Mouse (Mus musculus): ENCODE results near the gene Mrto4. TPM values are rescaled to one million over a fixed set of nuclear protein-coding genes. Genes with fewer than 3 reads are reported as not detected.
"Not testable (repeated sequence)": the region's sequence is repeated elsewhere in the genome, so short reads cannot be mapped to it uniquely, and the experiment has no call there.

Mrto4 gene
- 10 to 100 TPM; 13.5 to 41.1 (median 27.0) TPM for total RNA-seq (2018; cell fraction: chromatin; rRNA removed)
- 10 to 100 TPM; 17.3 to 28.5 (median 24.7) TPM for total RNA-seq (2018; cell fraction: cytosol; rRNA removed)
- total RNA-seq (2018; cell fraction: nucleus; rRNA removed): 10 to 100 TPM; 12.1 to 51.7 (median 21.6) TPM
- 20.9 to 65.1 TPM (median 23.6 TPM) in 3 replicates for polyA plus RNA-seq (2018)

DNA sequence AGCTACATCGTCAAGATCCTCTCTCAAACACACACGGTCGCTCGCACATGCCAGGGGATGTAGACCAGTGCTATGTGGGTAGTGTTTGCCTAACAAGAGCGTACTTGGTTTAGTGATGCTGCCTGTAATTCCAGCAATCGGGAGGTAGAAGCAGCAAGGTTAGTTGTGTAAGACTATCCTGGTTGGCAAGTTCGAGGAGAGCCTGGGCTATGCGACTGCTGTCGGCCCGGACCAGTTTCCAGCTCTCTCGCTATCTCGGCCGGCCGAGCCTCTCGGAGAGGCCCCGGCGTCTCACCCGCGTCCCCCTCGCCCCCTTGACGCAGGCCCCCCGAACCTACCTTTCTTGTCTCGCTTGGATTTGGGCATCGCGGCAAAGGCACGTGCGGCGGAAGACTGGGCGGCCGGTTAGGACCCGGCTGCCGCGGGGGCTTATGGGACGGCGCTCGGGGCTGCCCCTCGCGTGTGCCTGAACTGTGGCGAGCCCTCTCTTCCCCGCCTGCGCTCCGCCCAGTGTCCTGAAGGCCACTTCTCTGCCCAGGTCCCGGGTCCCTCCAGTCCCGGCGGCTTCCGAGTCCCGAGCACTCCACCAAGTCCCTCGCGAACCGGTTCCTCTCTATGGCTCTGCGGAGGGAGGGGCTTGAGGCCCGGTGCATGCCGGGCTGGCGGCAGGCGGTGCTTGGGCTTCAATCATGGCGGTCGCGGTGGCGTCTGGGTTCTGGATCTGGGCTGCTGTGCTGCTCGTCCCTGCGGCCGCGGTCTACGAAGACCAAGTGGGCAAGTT, at the start of gene Mrto4, which contains the start of the genes Emc1 and Ubr4:
Gene Mrto4 (minus strand): TSS at position 646 of the 781 bp plus-strand sequence.
Gene Emc1 (plus strand): TSS at position 657 of the 781 bp plus-strand sequence.
Gene Ubr4 (plus strand): TSS at position 679 of the 781 bp plus-strand sequence.
- under 1% methylated on average over 55 of the region's 64 CpGs for WGBS (ENCODE audit: missing documents)
- Histone ChIP-seq H3K27ac (peak within 1 kb of the TSS; percentile 85), H3K36me3 (ENCODE audit: inconsistent target) (peaks cover 23% of the 10 kb centered on the region), H3K4me3 (ENCODE audit: inconsistent target) (peak within 1 kb of the TSS; percentile 96), H3K79me2 (ENCODE audit: inconsistent target) (peaks cover 42% of the 10 kb centered on the region)

DNA sequence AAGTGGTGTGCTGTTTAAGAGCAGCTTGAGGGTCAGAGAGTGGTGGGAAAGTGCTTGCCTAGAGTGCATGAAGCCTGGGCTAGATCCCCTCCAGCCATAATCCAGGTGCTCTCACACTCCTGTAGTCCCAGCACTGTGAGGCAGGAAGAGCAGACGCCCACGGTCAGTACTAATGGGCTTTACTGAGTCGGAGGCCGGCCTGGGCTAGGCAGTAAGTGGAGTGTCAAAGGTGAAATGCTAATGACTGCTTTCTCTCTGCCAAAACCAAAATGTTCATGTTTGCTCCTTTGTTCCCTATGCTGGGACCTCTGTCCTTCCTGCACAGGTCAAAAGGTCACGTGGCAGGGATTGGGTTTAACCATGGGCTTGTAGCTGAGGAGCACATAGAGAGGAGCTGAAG, 48.1 kb upstream of the Mrto4 start:
- Histone ChIP-seq H3K27ac (no peak overlapping the region), H3K79me2 (ENCODE audit: inconsistent target) (no peaks in the 10 kb centered on the region), H3K4me3 (ENCODE audit: inconsistent target) (no peak overlapping the region), H3K36me3 (ENCODE audit: inconsistent target) (peaks cover 95% of the 10 kb centered on the region)
- WGBS (ENCODE audit: missing documents): 97% methylated on average over 5 of the region's 5 CpGs

DNA sequence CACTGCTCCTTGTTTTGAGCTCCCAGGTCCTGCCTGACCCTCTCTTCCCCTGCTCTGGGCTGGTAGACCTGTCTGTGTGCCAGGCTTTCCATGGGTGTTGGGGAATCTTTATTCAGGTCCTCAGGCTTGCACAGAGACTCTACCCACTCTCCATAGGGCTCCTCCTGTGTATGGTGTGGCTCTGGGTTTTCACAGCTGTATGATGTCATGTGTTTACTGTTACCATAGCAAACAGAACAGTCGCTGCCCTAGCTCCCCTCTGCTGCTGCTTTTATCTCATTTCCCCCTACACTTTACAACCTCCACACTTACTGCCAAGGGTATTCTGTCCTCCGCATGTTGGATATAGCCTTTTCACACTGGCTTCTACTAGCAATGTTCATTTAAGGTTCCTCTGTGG, 43.1 kb upstream of the Mrto4 start:
- peaks cover 92% of the 10 kb centered on the region for H3K36me3 ChIP-seq (ENCODE audit: inconsistent target)
- WGBS (ENCODE audit: missing documents): 79% methylated on average over 2 of the region's 2 CpGs
- H3K27ac ChIP-seq: no peak overlapping the region
- H3K4me3 ChIP-seq (ENCODE audit: inconsistent target): no peak overlapping the region
- H3K79me2 ChIP-seq (ENCODE audit: inconsistent target): peaks cover 8% of the 10 kb centered on the region; the same call in 1 of the 2 replicates

DNA sequence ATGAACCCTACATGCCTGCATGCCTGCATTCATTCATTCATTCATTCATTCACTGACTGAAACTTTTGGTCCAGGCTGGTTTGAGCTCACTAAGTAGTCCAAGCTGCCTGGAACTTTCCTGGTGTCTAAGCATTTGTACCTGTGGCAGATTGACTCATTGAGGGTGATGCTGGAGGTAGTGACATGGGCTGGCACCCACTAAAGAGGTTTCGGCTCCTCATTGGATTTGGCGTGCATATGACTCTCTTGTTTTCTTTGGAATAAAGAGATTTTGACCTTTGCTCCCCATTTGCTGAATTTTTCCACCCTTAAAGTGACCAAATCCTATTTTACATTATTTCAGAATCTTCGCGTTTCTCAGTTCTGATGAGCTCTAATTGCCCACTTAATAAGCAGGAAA, 37.2 kb upstream of the Mrto4 start:
- Histone ChIP-seq H3K4me3 (ENCODE audit: inconsistent target) (no peak overlapping the region), H3K79me2 (ENCODE audit: inconsistent target) (peaks cover 67% of the 10 kb centered on the region), H3K36me3 (ENCODE audit: inconsistent target) (peaks cover 66% of the 10 kb centered on the region), H3K27ac (no peak overlapping the region)
- WGBS (ENCODE audit: missing documents): 98% methylated on average over 4 of the region's 4 CpGs

DNA sequence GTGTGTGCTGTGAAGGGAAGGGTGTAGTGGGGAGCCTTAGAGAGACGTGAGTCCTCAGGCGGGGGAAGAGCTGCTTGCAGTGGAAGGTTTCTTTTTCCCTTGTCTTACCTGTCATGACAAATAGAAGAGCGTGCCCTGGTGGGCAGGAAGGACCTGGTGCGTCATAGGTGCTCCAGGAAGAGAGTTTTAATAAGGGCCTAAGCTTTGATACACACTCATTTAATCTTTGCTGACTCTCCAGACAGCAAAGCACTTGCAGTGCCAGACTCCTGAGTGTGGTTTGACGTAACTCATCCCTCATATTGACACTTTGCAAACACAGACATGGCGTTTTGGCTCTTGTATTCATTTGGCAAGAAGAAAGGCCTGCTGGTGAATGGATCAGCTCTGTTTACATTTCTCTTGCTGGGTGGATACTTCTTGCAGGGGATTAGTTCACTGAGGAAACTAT, 34.5 kb upstream of the Mrto4 start:
- Histone ChIP-seq H3K4me3 (ENCODE audit: inconsistent target) (no peak overlapping the region), H3K79me2 (ENCODE audit: inconsistent target) (peaks cover 93% of the 10 kb centered on the region), H3K27ac (no peak overlapping the region), H3K36me3 (ENCODE audit: inconsistent target) (peaks cover 42% of the 10 kb centered on the region)
- WGBS (ENCODE audit: missing documents): 95% methylated on average over 6 of the region's 6 CpGs

DNA sequence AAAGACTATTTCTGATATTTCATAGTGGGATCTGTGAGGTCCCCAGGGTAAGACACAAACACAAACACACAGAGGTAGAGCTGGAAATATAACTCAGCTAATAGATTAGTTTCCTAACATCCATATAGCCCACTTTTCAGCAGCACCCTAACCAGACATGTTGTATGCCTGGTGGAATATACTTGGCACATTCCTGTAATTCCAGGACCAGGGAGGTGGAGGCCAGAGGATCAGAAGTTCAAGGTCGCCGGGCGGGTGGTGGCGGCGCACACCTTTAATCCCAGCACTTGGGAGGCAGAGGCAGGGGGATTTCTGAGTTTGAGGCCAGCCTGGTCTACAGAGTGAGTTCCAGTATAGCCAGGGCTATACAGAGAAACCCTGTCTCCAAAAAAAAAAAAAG, 33.5 kb upstream of the Mrto4 start:
- peaks cover 31% of the 10 kb centered on the region for H3K36me3 ChIP-seq (ENCODE audit: inconsistent target)
- 98% methylated on average over 5 of the region's 5 CpGs for WGBS (ENCODE audit: missing documents)

DNA sequence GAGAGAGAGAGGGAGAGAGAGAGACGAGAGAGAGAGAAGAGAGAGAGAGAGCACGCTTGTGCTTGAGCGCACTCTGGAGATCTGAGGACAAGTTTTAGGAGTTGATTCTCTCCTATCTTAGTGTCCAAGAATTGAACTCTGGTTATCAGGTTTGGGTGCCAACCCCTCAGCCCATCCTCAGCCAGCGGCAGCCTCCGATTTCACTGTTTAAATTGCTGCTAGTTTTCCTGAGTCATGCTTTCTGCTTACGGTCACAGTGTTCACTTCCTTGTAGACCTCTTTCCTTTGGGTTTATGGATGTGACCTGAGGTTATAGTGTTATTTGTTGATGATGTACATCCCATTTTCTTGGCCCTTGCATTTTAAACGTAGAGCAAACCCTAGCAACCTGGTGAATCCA, 29.9 kb upstream of the Mrto4 start:
- H3K27ac ChIP-seq: peak overlapping the region; percentile 49; the same call in 1 of the 2 replicates
- 18% methylated on average over 7 of the region's 7 CpGs for WGBS (ENCODE audit: missing documents)

More for the DNA sequence above, 33.5 kb upstream of the Mrto4 start:
- peaks cover 100% of the 10 kb centered on the region for H3K79me2 ChIP-seq (ENCODE audit: inconsistent target)
- not testable (repeated sequence) for H3K27ac ChIP-seq; H3K4me3 ChIP-seq (ENCODE audit: inconsistent target)

DNA sequence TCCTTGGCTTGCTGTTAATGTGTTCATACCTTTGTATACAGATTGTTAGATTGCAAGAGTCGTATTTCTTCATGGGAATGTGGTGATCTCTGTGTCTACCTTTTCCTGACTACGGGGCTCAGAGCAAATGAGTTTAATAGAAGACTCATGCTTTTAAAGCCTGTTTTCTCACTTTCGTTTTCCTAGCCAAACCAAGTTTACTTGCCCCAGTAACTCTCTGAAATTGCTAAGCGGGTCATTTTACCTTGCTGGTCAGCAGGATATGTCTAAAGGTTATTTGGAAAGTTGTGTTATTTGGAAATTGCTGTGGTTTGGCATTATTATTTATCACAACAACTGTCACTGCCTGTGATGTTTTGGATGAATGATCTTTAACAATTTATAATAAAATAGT, 29.1 kb upstream of the Mrto4 start:
- Histone ChIP-seq H3K27ac (peak overlapping the region; percentile 49), H3K79me2 (ENCODE audit: inconsistent target) (peaks cover 73% of the 10 kb centered on the region), H3K36me3 (ENCODE audit: inconsistent target) (0 out of 2 replicates have a peak, but pooled peaks cover 6% of the 10 kb centered on the region), H3K4me3 (ENCODE audit: inconsistent target) (peak overlapping the region; percentile 82)
- 9% methylated on average over 4 of the region's 4 CpGs for WGBS (ENCODE audit: missing documents)

More for the DNA sequence above, 29.9 kb upstream of the Mrto4 start:
- peaks cover 81% of the 10 kb centered on the region for H3K79me2 ChIP-seq (ENCODE audit: inconsistent target)
- H3K4me3 ChIP-seq (ENCODE audit: inconsistent target): peak overlapping the region; percentile 82
- H3K36me3 ChIP-seq (ENCODE audit: inconsistent target): 0 out of 2 replicates have a peak, but pooled peaks cover 6% of the 10 kb centered on the region

DNA sequence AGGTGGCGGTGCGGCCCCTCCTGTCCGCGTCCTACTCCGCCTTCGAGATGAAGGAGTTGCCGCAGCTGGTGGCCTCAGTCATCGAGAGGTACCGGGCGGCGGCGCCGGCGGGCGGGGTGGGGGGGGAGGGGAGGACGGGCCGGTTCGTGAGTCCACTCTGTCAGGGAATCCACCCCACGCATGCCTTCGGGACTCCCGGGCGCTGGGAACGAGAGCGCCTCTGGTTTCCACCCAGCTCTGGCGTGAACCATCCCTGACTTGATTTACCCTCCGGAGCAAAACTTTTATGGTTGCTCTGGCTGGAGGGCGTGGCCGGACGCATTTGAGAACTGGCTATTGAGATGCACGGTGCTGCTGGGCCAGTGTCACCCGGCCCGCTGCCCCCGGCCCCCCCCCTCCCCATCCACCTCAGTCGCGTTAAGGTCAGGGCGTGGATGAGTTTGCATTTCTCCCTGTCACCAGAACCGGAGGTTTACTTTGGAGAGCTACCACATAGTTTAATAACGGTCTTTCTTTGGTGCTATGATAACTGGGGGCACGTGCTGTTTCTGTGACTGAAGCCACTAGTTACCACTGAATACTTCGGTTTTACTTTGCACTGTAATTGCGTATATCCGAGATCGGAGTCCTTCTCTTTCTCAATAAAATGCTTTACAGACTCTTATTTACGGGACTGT, 28.5 kb upstream of the Mrto4 start:
- Histone ChIP-seq H3K4me3 (ENCODE audit: inconsistent target) (peak overlapping the region; percentile 82), H3K36me3 (ENCODE audit: inconsistent target) (peaks cover 9% of the 10 kb centered on the region; the same call in 1 of the 2 replicates), H3K27ac (peak overlapping the region; percentile 49), H3K79me2 (ENCODE audit: inconsistent target) (peaks cover 67% of the 10 kb centered on the region)
- under 1% methylated on average over 43 of the region's 44 CpGs for WGBS (ENCODE audit: missing documents)

DNA sequence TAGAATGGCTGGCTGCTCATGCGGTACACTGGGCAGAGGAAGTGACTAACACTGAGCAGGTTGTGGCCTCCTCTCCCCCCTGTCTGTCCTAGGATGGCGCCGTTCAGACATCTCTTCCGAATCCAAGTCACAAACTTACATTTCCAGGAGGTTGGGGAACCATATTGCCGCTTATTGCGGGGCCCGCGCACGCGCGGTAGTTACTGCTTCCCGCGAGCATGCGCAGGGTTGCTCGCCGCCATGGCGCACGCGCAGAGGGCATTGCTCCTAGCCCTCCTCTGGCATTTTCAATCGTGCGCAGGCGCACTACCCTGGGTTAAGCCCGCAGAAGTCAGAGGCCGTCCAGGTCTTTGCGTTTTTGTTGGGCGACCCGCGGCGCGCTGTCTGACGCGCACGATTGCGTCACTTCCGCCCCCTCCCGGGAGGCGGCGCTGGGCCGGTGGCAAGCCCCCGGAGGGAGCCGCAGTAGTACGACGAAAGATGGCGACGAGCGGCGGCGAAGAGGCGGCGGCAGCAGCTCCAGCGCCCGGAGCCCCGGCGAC, 27.9 kb upstream of the Mrto4 start:
- Histone ChIP-seq H3K27ac (peak overlapping the region; percentile 72), H3K4me3 (ENCODE audit: inconsistent target) (peak overlapping the region; percentile 97), H3K79me2 (ENCODE audit: inconsistent target) (peaks cover 61% of the 10 kb centered on the region), H3K36me3 (ENCODE audit: inconsistent target) (peaks cover 14% of the 10 kb centered on the region)
- under 1% methylated on average over 46 of the region's 54 CpGs for WGBS (ENCODE audit: missing documents)

DNA sequence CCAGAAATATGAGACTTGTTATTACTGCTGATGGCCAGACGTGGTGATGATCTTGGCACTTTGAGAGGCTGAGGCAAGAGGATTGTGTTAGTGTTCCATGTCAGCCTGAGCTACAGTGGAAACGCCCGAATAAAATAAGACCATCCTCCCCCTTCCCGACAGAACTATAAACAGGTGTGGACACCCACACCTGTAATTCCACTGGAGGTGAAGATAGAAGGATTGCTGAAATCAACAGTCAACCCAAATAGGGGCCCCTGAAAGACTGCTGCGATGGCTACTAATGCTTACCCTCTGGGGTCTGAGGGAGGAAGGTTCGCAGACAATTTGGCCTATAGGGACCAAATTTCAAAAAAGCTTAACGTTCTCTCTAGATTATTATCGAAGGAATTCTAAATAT, 27.3 kb upstream of the Mrto4 start:
- 9% methylated on average over 8 of the region's 8 CpGs for WGBS (ENCODE audit: missing documents)
- H3K4me3 ChIP-seq (ENCODE audit: inconsistent target): peak overlapping the region; percentile 97
- peak overlapping the region; percentile 72 for H3K27ac ChIP-seq
- H3K36me3 ChIP-seq (ENCODE audit: inconsistent target): peaks cover 20% of the 10 kb centered on the region
- peaks cover 55% of the 10 kb centered on the region for H3K79me2 ChIP-seq (ENCODE audit: inconsistent target)

DNA sequence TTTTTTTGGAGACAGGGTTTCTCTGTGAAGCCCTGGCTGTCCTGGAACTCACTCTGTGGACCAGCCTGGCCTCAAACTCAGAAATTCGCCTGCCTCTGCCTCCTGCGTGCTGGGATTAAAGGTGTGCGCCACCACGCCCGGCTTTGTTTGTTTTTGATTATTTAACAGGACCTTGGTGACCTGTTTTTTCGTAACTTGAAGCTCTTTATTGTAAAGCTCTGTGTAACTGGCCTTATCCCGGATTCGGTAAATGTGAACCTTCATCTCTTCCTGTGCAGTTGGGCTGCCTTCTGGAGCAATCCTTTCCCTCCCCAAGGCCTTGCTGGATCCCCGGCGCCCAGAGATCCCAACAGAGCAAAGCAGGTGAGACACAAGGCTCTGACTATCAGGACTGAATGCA, 21.2 kb upstream of the Mrto4 start:
- 97% methylated on average over 10 of the region's 10 CpGs for WGBS (ENCODE audit: missing documents)
- peaks cover under 1% of the 10 kb centered on the region; the same call in 1 of the 2 replicates for H3K79me2 ChIP-seq (ENCODE audit: inconsistent target)
- H3K27ac ChIP-seq: no peak overlapping the region
- peaks cover 73% of the 10 kb centered on the region for H3K36me3 ChIP-seq (ENCODE audit: inconsistent target)
- H3K4me3 ChIP-seq (ENCODE audit: inconsistent target): no peak overlapping the region

DNA sequence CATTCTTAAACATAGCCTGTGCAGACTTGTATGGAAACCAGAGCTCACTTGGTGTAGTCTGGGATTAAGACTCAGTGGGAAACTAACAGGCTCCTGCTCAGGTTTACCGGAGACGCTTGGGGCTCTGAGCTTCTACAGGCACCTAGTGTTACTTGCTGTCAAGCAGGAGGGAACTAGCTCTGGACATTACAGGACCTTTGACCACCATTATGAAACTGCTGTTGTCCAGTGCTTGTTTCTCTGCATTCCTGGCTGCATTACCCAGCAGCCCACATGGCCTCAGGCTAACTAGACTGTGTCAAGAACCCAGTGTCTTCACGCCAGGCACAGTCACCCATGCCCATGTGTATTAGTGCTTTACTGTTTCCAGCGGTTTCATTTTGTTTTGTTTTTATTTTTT, 20.8 kb upstream of the Mrto4 start:
- no peaks in the 10 kb centered on the region for H3K79me2 ChIP-seq (ENCODE audit: inconsistent target)
- no peak overlapping the region for H3K27ac ChIP-seq
- H3K4me3 ChIP-seq (ENCODE audit: inconsistent target): no peak overlapping the region
- WGBS (ENCODE audit: missing documents): 100% methylated on average over 4 of the region's 4 CpGs
- H3K36me3 ChIP-seq (ENCODE audit: inconsistent target): peaks cover 77% of the 10 kb centered on the region

DNA sequence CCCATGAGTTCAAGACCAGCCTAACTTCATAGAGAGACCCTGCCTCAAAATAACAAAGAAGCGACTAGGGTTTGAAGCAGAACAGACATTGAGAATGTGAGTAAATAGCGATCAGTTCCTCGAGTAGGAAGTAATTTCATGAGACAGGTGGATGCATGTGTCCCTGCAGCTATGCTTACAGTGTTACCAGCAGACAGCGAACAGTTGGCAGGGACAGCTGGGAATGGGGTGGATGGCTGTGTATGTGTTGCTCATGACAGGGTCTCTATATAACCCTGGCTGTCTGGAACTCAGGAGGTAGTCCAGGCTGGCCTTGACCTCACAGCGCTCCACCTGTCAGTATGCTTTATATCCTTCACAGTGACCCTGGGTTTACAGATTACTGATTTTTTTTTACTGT, 15.7 kb upstream of the Mrto4 start:
- no peak overlapping the region for H3K27ac ChIP-seq
- no peaks in the 10 kb centered on the region for H3K79me2 ChIP-seq (ENCODE audit: inconsistent target)
- 97% methylated on average over 5 of the region's 5 CpGs for WGBS (ENCODE audit: missing documents)
- peaks cover 85% of the 10 kb centered on the region for H3K36me3 ChIP-seq (ENCODE audit: inconsistent target)
- H3K4me3 ChIP-seq (ENCODE audit: inconsistent target): no peak overlapping the region

Measured in macrophage (primary cell).